In genomic region chr14:105902807-105903206, GRCm38 (mm10) we compare ENCODE assay signal across 7 mouse cellular contexts. TPM values are rescaled to one million over a fixed set of nuclear protein-coding genes. Genes with fewer than 3 reads are reported as not detected.
DNase-seq lines count a peak whose midpoint lies in the region; TF ChIP-seq lines count a peak whose summit lies in the region.

No protein-coding gene starts in this region.

- no peak overlapping the region for H3K27ac ChIP-seq in limb, embryonic 10.5 days
- no peak overlapping the region for H3K27ac ChIP-seq in testis, adult 2 months (ENCODE audit: control insufficient read depth, insufficient read depth, low read depth, low read length)

- peak; percentile 18 for DNase-seq in layer of hippocampus, adult 11-12 months (ENCODE audit: low spot score)
- DNase-seq in layer of hippocampus, postnatal 36 days, result no peak
- DNase-seq in ES-CJ7 (ENCODE audit: low read depth, low spot score), result peak; percentile 91
- DNase-seq in adrenal gland, postnatal 36 days, result peak; percentile 31 to 52
- peak; percentile 61 for DNase-seq in limb, embryonic 10.5 days (ENCODE audit: low spot score)
- DNase-seq in urinary bladder, adult 2 months (ENCODE audit: low spot score), result no peak

- no peaks in the 10 kb centered on the region for H3K9me3 ChIP-seq in limb, embryonic 10.5 days (replicated peaks)

- no peaks in the 10 kb centered on the region for H3K36me3 ChIP-seq in limb, embryonic 10.5 days
- no peaks in the 10 kb centered on the region for H3K36me3 ChIP-seq in testis, adult 2 months (ENCODE audit: control insufficient read depth, insufficient read depth, low read length)

- H3K4me3 ChIP-seq in limb, embryonic 10.5 days, result no peak overlapping the region
- H3K4me3 ChIP-seq in testis, adult 2 months (ENCODE audit: control insufficient read depth, low read depth, low read length), result no peak overlapping the region

- peaks cover 15% of the 10 kb centered on the region for H3K4me1 ChIP-seq in limb, embryonic 10.5 days
- H3K4me1 ChIP-seq in testis, adult 2 months (ENCODE audit: control insufficient read depth, insufficient read depth, low read length), result peaks cover 7% of the 10 kb centered on the region

- 80% methylated on average over 7 of the region's 7 CpGs for WGBS in limb, embryonic 10.5 days

- no peaks in the 10 kb centered on the region for H3K27me3 ChIP-seq in limb, embryonic 10.5 days (ENCODE audit: low read depth, poor library complexity, severe bottlenecking)
- H3K27me3 ChIP-seq in testis, adult 2 months (ENCODE audit: control insufficient read depth, insufficient read depth, low read length), result no peaks in the 10 kb centered on the region

- no peak for TF ChIP-seq POLR2A in testis, adult 2 months (IDR thresholded peaks at IDR 0.05; ENCODE audit: control insufficient read depth, low read depth, low read length)

- TF ChIP-seq CTCF in testis, adult 2 months (IDR thresholded peaks at IDR 0.05; ENCODE audit: control insufficient read depth, insufficient read depth, insufficient replicate concordance, low read depth, low read length), result peak; percentile 78; the same call in 1 of the 2 replicates

RNA-seq across cellular contexts. Expression of gene Spry2, which starts 6.2 kb away (rescaled TPM):
- 10 to 100 TPM; 63.9 to 64.0 TPM for total RNA-seq in layer of hippocampus, postnatal 36 days (2021)
- 10 to 100 TPM; 38.1 to 38.6 TPM for total RNA-seq in adrenal gland, postnatal 36 days (2021)
- 36.2 and 43.4 TPM in 2 replicates for polyA plus RNA-seq in limb, embryonic 10.5 days (2016; fragmentation: Nextera tagmentation; extraction: Ambion mirVana)
- 1.1 and 1.3 TPM in 2 replicates for polyA plus RNA-seq in testis, adult 2 months (2012; rRNA removed)
- polyA plus RNA-seq in urinary bladder, adult 2 months (2012; rRNA removed), result 9.2 and 13.9 TPM in 2 replicates

Comparison
In these comparisons a context has a peak if more than half of its experiments do, and no peak if none do; other contexts are left out.
1. DNase-seq: peak in layer of hippocampus, adult 11-12 months (single experiment), ES-CJ7 (single experiment), adrenal gland, postnatal 36 days (2 of 2) and limb, embryonic 10.5 days (single experiment); none in layer of hippocampus, postnatal 36 days (0 of 2) and urinary bladder, adult 2 months (single experiment).